Mouse (Mus musculus): ENCODE measurements around the gene Ctps.
"Not testable (repeated sequence)": the region's sequence is repeated elsewhere in the genome, so short reads cannot be mapped to it uniquely, and the experiment has no call there.

Ctps gene

DNA sequence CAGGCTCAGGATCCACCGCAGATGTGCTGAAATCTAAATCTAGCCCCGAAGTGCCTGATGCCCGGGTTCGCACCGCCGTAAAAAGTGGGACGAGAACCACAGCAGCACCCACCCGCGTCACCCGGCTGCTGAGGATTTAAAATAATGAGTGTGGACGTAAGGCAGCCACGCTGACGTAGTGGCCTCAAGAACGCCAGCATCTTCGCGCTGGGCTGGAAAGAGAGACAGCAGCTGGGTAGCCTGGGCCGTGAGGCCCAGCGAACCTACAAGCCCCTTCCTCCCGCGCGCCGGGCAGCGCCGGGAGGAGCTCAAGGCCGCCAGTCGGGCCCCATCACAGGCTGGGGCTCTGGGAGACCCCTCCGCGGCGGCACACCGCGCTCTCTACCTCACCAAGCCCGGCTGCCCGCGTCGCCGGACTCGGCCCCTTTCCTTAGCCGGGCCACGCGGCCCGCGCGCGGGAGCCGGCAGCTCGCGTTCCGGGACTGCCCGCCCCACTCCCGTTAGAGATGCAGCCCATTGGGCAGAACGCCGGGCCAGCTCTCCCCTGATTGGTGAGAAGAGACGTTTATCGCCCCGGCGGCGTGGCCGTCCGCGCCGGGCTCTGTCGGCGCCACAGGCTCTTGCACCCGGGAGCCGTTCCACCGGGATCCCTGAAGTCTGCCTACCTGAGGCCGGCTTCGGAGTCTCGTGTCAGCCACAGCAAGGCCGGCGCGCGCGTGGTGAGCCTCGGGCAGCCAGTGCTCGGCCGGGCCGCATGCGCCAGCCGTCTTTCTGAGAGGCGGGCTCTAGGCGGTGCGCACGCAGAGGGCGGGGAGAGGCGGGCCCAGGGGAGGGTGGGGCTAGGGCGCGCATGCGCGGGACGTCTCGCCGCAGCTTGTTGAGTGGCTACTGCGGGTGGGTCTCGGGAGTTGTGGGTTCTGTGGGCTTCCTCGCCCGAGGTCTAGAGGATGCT lies at the start of gene Ctps:
TSS of gene Ctps (minus strand) at position 791 of the 952 bp plus-strand sequence.
- peak; percentile 93 for DNase-seq

DNA sequence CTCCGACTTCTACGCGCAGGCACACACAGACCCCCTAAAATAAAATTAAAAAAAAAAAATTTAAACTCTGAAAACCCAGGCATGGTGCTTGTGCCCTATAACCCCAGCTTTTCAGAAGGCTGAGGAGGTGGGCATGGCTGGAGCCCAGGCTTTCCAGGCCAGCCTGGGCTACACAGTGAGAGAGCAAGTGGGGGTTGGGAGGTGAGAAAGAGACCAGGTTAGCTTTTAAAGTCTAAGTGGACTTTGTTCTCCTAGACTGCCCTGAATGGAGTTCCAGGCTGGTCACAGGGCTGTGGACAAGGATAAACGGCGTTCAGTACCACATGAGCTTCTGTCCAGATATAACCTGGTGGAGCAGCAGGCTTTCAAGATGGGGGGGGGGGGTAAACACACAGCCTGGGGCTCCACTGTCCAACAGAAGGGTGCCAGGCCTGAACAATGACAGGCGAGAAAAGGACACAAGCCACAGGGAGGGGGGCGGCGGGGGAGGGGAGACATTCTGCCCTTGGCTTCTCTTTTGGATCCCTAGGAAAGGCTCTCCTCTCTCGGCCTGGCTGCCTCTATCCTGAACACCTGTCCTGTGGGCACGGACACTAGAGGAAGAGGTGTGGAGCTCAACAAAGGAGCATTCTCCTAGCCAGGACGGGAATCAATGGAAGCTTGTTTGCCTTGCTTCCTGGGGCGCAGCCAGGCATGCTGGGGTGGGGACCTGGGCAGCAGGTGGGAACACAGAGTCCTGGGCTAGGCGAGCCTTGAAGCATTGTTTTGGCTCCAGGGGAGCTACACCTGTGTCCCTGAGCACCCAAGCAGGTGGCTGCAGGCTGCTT lies 46.3 kb upstream of the Ctps start:
- DNase-seq, result peak; percentile 85

DNA sequence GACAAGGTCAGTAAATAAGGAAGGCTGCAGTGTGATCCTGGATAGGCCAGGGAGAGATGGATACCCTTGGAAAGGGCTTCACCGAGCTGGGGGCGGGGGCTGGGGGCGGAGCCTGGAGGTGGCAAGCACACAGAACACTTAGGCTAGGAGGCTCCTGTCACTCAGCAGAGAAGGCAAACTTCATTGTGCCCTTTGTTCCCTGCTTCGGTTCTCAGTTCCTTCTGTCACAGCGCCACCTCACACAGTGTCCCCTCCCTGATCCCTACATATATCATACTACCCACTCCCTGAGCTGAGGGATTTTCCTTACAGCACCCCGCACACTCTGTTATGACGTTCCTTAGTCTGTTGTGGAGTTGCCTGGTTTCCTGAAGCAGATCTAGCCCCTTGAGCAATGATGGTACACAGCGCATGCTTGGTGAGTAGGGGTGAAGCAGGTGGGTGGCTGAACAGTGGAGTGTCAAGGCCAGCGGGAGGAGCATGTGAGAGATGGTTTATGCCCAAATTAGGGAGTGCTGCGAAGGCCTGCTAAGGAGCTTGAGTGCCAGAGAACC lies 45.5 kb upstream of the Ctps start:
- peak; percentile 71 for DNase-seq

DNA sequence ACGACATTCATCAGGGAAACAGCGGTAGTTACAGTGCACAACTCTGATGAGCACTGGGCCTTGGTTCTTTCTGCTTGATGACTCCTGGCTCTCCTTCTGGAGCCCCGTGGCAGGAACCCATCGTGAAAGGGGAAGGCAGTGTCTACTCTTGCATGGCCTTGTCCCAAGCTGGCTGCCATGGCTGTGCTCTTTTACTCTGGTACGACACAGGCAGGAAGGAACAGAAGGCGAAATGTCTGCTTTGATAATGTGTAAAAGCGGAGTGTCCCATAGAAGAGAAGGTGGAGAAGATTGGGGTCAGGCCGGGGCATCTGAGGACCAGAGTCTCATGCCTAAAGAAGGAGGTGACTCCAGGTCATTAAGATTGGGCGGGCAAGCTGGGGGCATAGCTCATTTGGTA lies 44.6 kb upstream of the Ctps start:
- DNase-seq, result peak; percentile 51

DNA sequence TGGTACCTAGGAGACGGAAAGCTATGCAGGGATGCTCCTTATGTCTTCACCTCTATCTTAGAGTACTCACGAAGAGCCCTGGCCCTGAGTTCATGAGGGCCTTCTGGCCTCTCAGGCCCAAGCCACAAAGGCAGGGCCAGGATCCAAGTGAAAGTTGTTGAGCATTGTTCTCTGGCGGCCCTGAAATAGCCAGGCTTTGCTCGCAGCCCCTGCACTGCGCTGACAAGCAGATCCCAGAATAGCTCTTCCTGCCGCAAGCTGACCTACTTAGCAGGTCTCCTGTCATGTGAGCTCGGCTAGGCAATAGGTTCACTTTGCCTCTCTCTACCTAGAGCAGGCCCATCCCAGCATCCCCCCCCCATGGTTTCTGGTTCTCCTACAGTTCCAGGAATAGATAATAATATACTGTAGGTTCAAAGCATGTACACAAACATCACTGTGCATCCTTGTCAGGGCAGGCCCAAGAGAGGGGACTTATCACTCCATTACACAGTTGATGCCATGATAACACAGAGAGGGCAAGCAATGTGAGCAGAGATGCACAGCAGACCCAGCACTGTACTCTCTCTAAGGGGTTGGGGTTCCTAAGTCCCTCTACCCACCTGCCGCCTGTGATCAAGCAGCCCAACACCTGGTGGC lies 43.7 kb upstream of the Ctps start:
- DNase-seq, result peak; percentile 96

DNA sequence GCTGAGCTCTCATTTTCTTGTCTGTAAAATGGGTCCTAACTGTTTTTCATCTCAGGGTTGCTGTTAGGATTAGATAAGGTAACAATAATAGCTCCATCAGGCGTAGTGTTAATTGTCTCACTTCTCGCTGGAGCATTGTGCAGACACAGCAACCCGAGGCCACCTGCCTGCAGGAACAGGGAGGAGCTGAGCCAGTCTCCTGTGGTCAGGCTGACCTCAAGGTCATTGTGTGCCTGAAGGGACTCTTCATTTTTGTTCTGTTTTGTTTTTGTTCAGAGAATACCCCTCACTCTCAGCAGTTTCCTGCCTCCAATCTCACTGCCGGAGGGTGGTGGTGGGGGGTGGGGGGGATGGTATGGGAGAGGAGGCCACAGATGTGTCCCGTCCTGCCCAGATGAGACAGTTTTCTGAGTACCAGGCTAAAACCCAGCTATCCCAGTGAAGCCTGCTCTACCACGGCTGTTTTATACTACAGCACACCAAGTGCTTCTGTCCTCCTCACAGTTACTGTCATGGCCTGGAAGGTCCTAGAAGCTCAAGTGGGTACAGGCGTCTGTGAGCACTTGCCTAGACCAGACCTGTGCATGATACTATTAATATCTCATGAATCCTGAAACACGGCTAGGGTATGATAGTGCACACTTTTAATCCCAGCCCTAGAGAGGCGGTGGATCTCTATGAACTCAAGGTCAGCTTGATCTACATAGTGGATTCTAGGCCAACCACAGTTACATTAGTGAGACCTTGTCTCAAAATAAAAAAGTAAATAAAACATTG lies 42.4 kb upstream of the Ctps start:
- DNase-seq, result peak; percentile 68

DNA sequence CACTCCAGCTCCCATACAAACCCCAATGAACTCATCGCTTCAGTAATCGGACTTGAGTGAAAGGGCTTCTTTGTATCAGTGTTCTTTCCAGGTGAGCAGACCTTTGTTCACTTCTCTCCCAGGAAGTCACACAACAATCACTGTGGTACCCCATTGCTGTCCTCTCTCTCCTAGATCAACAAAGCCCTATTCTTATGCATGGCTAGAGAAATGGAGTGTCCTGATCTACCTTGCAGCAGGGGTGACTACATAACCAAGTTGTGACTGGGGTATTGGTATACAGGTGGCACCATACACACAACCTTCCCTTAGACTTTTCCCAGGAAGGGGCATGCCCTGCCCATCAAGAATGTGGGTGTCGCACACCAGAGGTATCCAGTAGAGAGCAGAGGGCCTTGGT lies 40.9 kb upstream of the Ctps start:
- DNase-seq, result no peak

DNA sequence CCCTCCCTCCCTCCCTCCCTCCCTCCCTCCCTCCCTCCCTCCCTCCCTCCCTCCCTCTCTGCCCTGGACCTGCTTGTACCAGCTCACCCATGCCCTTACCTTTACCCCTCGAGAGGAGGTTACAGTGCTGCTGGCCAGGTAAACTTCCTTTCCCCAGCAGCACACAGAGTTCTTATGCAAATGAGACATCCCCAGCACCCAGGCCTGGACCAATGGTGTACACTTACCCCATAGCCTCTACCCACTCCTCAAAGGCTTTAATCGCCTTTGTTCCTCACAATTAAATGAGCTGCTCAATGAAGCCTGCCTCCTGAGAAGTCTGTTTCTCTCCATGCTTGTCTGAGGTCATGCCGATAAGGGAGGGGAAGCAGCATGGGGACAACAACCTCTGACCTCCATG lies 36.9 kb upstream of the Ctps start:
- no peak for DNase-seq

DNA sequence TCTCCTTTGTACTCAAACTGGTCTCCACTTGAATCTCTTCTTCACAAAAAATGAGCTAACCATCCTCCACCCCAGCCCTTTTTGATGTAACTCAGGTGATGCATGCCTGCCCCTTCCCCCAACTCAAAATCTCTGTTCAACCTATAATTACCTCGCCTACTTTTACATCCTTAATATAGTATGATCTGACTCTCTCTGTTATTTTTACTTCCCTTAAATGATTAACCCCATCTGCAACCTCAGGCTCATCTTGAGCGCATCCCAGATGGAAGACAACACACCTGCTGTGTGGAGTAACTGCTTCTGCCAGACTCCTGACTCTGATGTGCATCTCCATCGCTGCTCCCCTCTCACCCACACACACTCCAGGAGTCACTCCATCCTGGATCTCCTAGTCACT lies 32.6 kb upstream of the Ctps start:
- no peak for DNase-seq

DNA sequence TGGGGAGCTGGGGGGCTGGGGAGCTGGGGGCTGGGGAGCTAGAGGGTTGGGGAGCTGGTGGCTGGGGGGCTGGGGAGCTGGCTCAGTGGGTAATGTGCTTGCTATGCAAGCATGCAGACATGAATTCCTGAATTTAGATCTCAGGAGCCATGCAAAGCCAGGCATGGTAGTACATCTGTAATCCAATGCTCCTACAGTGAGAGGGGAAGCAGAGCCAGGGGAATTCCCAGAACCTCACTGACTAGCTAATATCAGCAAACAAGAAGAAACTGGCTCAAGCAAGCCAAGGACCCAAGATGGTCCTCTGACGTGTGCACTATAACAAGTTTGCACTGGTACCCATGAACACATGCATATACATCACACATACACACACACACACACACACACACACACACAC lies 31.7 kb upstream of the Ctps start:
- DNase-seq, result no peak

DNA sequence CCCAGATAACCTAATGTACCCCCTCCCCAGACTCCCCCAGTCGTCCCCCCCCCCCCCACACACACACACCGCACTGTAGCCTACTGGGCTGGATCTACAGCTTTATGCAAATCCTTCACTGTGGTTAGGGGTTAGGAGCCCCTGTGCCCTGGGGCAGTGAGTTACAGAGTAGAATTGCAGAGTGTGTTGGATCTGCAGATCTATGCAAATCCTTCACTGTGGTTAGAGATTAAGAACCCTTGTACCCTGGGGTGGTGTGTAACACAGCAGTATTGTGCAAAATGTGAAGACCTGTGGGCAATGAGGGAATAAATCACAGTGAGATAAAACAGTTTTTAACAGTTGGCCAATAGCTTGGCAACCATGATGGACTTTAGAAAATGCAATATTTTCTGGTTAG lies 28.8 kb upstream of the Ctps start:
- no peak for DNase-seq

DNA sequence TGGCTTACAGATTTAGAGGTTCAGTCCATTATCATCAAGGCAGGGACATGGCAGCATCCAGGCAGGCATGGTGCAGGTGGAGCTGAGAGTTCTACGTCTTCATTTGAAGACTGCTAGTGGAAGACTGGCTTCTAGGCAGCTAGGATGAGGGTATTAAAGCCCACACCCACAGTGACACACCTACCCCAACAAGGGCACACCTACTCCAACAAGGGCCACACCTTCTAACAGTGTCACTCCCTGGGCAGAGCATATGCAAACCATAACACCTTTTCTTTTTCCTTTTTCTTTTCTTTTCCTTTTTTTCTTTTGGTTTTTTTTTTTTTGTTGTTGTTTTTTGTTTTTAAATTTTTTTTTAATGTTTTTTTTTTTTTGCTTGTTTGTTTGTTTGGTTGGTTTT lies 26.1 kb upstream of the Ctps start:
- DNase-seq, result not testable (repeated sequence)

DNA sequence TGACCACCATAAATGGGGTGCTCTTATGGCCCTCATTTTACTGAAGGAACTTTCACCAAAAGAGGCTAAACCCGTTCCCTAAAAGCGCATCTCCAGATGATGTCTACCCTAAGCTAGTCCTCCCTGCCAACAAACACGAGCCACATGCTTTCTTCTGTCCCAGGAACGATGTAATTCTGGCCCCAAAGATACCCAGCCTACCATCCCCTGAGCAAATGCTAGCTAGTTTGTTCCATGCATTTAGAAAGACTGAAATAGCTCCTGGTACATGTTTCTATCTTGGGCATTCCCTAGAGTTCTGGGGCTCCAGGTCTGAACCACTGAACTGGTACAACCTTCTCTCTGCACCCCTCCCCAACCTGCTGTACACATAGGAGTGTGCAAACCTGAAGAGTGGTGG lies 20.9 kb upstream of the Ctps start:
- peak; percentile 4 for DNase-seq

DNA sequence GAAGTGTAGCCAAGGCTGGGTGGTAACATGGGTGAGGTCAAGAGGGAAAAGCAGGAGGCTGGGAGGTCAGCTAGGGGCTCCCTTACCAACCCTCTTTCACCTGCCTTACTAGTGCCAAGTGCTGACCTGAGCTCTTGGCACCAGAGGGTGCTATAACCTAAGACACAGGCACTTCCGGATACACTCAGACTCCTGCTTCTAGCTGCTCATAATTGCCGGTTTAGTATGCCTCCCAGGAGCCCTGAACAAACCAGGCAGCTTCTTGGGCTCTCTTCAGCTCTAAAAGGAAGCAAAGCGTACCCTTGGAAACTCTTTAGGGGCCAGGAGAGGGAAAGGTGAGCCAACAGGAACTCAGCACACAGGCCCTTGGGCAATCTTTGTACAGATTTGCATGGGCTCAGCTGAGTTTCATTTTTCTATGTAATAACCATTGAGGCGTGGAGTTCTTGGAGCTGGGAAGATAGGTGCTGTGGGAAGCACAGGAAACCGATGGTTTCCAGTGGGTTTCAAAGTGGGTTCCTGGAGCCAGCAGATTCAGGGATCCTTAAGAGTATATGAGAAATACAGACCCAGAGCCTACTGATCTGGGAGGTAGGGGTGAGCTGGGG lies 19.8 kb upstream of the Ctps start:
- peak; percentile 78 for DNase-seq

DNA sequence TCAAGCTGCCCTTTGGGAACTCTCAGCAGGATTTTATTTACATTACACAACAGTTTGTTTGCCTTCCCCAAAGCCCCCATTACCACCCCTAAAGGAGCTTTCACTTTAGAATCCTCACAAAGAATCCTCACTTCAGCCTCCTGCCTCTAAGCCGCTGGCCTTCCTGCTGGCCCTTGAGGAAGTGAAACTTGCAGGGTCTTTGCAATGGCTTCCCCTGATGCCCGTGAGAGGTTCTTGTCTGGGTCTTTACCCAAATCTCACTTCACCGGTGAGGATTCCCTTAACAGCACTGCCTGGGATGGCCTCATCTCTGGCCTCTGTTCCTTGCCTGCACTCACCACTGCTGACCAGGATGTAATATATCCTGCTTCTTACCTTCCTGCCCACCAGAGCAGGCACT lies 19.0 kb upstream of the Ctps start:
- DNase-seq, result peak; percentile 4

DNA sequence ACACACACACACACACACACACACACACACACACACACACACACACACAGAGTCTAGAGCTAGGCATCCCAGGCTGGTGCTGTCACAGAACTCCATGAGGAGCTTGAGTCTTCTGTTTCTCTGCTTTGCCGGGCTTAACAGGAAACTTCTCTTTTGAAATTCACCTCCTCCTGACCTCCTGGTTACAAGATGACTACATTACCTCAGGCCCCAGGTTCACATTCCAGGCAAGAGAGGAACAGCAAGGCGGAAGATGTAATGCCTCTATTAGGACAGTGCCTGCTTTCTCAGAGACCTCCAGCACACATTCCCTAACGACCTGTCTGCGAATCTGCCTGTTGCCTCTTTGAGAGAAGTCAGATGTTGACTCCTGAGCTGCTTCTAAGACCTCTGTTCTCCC lies 18.4 kb upstream of the Ctps start, which contains the start of gene Gm8439:
TSS of gene Gm8439 (plus strand) at position 301 of the 400 bp plus-strand sequence.
- DNase-seq, result peak; percentile 3

DNA sequence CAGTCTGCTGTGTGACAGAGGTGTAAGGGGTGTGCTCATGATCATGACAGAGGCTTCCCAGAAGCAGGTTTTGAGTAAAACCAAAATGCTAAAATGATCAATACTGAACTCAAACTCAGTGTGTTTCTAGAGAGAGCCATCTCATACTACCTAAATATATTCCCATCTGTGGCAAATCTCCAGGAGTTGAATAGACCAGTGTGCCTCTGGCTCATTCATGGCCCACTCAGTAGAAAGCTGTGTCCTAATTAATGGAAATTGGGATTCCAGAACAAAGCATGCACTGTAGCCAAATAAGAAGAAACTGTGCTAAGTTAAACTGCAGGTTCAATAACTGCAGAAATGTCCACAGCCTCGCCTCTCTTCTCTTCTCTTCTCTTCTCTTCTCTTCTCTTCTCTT lies 16.9 kb upstream of the Ctps start:
- DNase-seq, result no peak

DNA sequence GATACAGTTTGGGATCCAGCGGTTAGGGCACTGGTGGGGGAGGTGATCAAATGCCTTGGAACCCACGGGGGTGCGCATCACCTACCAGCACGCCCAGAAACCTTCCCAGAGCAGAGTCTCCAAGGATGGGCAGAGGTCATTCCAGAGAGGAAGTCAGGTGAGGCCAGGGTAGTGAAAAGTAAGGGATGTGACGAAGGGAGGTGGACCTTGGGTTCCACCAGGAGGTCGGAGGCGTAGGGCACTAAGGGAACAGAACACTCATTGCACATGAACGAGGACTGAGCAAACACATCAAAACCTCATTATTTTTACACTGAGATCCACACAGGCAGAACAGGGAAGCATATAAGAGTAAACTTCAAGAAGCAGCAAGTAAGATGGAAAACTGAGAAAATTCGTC lies 11.6 kb upstream of the Ctps start:
- no peak for DNase-seq

DNA sequence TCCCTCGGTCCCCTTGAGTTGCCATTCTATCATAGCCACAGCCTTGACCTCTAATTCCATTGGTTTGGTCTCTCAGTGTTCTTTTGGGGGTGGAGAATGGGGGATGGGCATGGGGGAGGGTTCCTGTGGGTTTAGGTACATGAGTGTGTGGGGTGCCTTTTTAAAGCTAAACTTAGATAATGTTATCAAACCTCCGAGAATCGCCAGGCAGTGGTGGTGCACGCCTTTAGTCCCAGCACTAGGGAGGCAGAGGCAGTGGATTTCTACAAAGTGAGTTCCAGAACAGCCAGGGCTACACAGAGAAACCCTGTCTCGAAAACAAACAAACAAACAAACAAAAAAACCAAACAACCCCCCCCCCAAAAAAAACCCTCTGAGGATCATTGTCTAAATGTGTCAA lies 10.8 kb upstream of the Ctps start:
- no peak for DNase-seq

DNA sequence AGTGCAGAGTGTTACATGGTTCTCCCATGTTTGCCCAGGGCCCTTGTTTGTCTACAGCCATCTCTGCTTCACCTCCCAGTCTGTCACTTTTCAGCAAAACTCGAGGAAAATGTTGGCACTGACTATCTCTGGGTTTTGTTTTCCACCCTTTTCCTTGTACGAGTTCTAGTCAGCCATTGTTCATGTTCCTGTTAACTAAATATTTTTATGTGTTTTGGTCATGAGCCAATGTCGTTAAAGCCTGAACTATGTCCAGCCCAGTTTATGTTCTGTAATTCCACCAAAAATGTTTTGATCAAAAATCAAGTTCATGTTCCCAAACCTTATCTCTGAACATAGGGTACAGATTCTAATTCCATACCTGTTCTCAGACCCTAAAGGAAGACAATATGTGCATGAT lies 1.6 kb upstream of the Ctps start:
- no peak for DNase-seq

DNA sequence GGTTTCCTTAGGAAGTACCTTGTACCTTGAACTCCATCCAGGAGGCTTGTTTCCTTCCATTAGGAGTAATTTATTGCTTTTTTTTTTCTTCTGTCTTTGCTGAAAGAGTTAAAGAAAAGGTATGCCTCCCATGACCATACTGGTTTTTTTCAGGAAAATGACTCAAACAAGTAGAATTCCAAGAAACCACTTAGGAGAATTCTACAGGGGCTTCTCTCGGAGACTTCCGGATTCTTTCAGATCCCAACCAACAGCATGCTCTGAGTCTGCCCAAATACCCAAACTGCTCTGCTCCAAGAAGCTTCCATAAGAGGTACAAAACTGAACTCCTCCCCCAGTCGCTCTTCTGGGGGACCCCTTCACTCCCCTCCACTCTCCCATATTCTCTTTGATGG lies 991 bp upstream of the Ctps start:
- DNase-seq, result no peak

All from cerebellum, adult 11-12 months (tissue).